Mouse (Mus musculus) hindbrain, embryonic 12.5 days (tissue): ENCODE results near the gene Manbal. TPM values are rescaled to one million over a fixed set of nuclear protein-coding genes. Genes with fewer than 3 reads are reported as not detected.
A peak's percentile ranks its signal among the peaks of the same experiment; 100 is the strongest.

Source experiments
- ATAC-seq: fragments of 200-750 bp; cut with Nextera tagmentation; 2 replicates; pipeline ENCODE4 v1.8.0; 2017; ENCODE audit warnings: moderate TSS enrichment; ENCODE audit not compliant: low FRiP score
- H3K27ac ChIP-seq: fragments of 300-500 bp; sonication (generic); 2 replicates; pipeline ENCODE4 v1.5.1; 2016; ENCODE audit warnings: mild to moderate bottlenecking
- H3K27me3 ChIP-seq: fragments of 300-500 bp; sonication (generic); 2 replicates; pipeline ENCODE4 v1.6.1; 2016; ENCODE audit warnings: mild to moderate bottlenecking
- H3K36me3 ChIP-seq: fragments of 300-500 bp; sonication (generic); 2 replicates; pipeline ENCODE4 v1.6.1; 2016; ENCODE audit warnings: mild to moderate bottlenecking
- H3K4me1 ChIP-seq: fragments of 300-500 bp; sonication (generic); 2 replicates; pipeline ENCODE4 v1.6.1; 2016
- H3K4me2 ChIP-seq: fragments of 300-500 bp; sonication (generic); replicated peaks from 2 replicates; pipeline ENCODE4 v1.6.1; 2016; ENCODE audit warnings: mild to moderate bottlenecking
- H3K4me3 ChIP-seq: fragments of 300-500 bp; sonication (generic); 2 replicates; pipeline ENCODE4 v1.5.1; 2016; ENCODE audit warnings: mild to moderate bottlenecking
- H3K9ac ChIP-seq: fragments of 300-500 bp; sonication (generic); 2 replicates; pipeline ENCODE4 v1.6.1; 2016; ENCODE audit warnings: mild to moderate bottlenecking, moderate library complexity
- H3K9me3 ChIP-seq: fragments of 300-500 bp; sonication (generic); replicated peaks from 2 replicates; pipeline ENCODE4 v1.6.1; 2016; ENCODE audit warnings: mild to moderate bottlenecking
- WGBS: fragments of 180-500 bp; shearing (Covaris S2); methylation state at CpG from one replicate; pipeline ENCODE4 v1.1.7; 2016; 5-methylcytosine and 5-hydroxymethylcytosine counted together
- polyA plus RNA-seq: library from polyadenylated mRNA; unstranded; fragments of >200 nt; fragmentation: Nextera tagmentation; extraction: Ambion mirVana; gene quantifications from 2 replicates; pipeline ENCODE4 v1.2.1, GENCODE M21; 2016

Manbal gene
- polyA plus RNA-seq, 1 experiment from 2014 or later: 73.9 TPM

DNA sequence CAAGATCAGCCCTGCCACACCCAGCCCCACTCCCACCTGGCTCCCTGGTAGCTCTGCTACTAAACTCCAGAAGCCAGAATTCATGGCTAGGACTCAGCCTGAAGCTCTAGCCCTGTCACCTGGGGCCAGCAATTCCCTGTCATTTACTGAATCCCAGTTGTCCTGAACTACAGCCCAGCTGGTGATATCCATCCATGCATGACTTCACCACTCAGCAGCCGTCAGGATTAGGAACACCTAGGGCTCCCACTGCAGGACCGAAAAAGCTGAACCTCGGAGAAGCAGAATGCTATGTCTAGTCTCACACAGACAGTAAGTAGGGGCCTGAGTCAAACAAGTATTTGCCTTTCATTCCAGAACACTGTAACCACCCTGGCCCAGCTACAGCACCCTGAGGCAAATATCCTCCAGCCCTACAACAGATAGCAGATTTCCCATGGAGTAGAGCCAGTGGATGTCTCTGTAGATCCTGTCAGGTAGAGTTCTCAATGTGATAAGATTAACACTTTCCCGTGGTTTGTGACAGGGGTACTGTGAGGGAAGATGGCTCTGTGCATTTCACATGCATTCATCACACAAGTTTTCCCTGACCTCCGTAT, 25.0 kb upstream of the Manbal start:
- Histone ChIP-seq H3K36me3 (no peaks in the 10 kb centered on the region), H3K27me3 (no peaks in the 10 kb centered on the region), H3K4me3 (no peak overlapping the region), H3K27ac (peak overlapping the region; percentile 91), H3K4me2 (no peak overlapping the region), H3K9me3 (no peaks in the 10 kb centered on the region), H3K4me1 (peaks cover 43% of the 10 kb centered on the region), H3K9ac (peak overlapping the region; percentile 50; the same call in 1 of the 2 replicates)
- 38% methylated on average over 5 of the region's 5 CpGs for WGBS
- no peak for ATAC-seq

DNA sequence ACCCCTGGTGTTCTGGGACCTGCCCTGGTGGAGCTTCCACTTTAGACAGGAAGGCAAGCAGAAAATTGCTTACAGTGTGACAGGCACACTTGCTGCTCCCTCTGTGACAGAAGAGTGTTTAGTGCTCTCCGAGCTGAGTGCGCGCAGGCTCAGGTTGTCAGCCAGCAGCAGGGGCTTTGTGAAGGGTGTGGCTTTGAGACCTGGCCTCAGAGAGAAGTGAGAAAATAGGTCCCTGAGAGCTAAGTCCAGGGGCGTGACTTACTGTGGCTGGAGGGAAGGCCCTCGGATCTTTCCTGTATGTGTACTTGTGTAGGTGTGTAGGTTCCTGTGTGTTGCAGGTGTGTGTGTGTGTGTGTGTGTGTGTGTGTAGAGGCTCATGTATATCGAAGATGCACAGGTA, 24.1 kb upstream of the Manbal start:
- Histone ChIP-seq H3K4me1 (peaks cover 50% of the 10 kb centered on the region), H3K27me3 (no peaks in the 10 kb centered on the region), H3K36me3 (no peaks in the 10 kb centered on the region), H3K4me3 (no peak overlapping the region), H3K9ac (no peak overlapping the region), H3K27ac (peak overlapping the region; percentile 66), H3K9me3 (no peaks in the 10 kb centered on the region), H3K4me2 (no peak overlapping the region)
- no peak for ATAC-seq
- 51% methylated on average over 6 of the region's 6 CpGs for WGBS

GRCm38 (mm10) chr2:157347361-157348159, 19.8 kb upstream of the Manbal start, which contains the start of gene Ghrh:
TSS of gene Ghrh (minus strand) at chr2:157347506.
- H3K4me1 ChIP-seq: peaks cover 34% of the 10 kb centered on the region

DNA sequence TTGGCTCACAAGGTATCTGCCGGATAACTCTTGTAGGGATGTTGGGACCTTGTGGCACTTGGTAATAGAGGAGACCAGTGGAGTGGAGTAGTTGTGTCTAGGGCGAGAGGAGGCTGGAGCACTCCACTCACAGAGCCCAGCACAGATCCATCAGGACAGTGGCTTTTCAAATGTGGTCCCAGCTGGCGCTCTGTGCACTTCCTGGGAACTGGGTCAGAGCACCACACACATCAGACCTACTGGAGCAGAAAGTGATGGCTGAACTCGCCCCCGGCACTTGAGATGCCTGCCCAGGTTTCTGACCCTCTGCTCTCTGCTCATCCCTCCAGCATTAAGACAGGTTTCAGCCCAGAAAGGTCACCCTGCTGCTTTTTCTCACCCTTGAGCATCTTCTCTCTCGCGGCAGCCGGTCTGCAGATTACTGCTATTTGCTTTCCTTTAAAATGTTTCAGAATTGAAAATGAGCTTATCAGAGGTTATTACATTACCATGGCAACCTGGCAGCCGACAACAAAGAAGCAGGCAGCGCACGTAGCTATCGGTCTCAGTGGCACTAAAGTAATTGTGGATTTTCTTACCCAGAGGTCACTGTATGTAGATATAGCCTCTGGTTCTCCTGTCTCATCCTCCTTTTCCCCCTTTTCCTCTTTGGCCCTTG, 18.1 kb upstream of the Manbal start:
- H3K27me3 ChIP-seq: no peaks in the 10 kb centered on the region
- 46% methylated on average over 12 of the region's 12 CpGs for WGBS
- peak overlapping the region; percentile 84 for H3K27ac ChIP-seq
- peaks cover 26% of the 10 kb centered on the region for H3K4me1 ChIP-seq
- ATAC-seq: peak; percentile 65
- H3K4me3 ChIP-seq: no peak overlapping the region
- peak overlapping the region; percentile 5; the same call in 1 of the 2 replicates for H3K4me2 ChIP-seq
- H3K36me3 ChIP-seq: no peaks in the 10 kb centered on the region
- H3K9me3 ChIP-seq: no peaks in the 10 kb centered on the region
- H3K9ac ChIP-seq: no peak overlapping the region

More at GRCm38 (mm10) chr2:157347361-157348159, 19.8 kb upstream of the Manbal start, which contains the start of gene Ghrh:
- WGBS: 43% methylated on average over 26 of the region's 26 CpGs
- no peaks in the 10 kb centered on the region for H3K36me3 ChIP-seq
- H3K27ac ChIP-seq: peak within 1 kb of the TSS; percentile 88
- ATAC-seq: peak; percentile 56
- H3K4me2 ChIP-seq: 0 out of 2 replicates have a peak within 1 kb of the TSS, but pooled peaks have one; percentile 7
- H3K4me3 ChIP-seq: no peak within 1 kb of the TSS
- no peaks in the 10 kb centered on the region for H3K9me3 ChIP-seq
- no peaks in the 10 kb centered on the region for H3K27me3 ChIP-seq
- peak within 1 kb of the TSS; percentile 36; the same call in 1 of the 2 replicates for H3K9ac ChIP-seq

- no peak overlapping the region for H3K4me2 ChIP-seq
- H3K4me3 ChIP-seq: no peak overlapping the region
- H3K27ac ChIP-seq: no peak overlapping the region
- 74% methylated on average over 4 of the region's 4 CpGs for WGBS
- no peaks in the 10 kb centered on the region for H3K27me3 ChIP-seq
- no peak overlapping the region for H3K9ac ChIP-seq
- H3K36me3 ChIP-seq: no peaks in the 10 kb centered on the region
- H3K4me1 ChIP-seq: peaks cover 15% of the 10 kb centered on the region
- no peaks in the 10 kb centered on the region for H3K9me3 ChIP-seq
- no peak for ATAC-seq
Observed at GRCm38 (mm10) chr2:157353183-157353582, 14.2 kb upstream of the Manbal start.

GRCm38 (mm10) chr2:157354106-157354505, 13.3 kb upstream of the Manbal start:
- 56% methylated on average over 3 of the region's 3 CpGs for WGBS
- ATAC-seq: no peak

DNA sequence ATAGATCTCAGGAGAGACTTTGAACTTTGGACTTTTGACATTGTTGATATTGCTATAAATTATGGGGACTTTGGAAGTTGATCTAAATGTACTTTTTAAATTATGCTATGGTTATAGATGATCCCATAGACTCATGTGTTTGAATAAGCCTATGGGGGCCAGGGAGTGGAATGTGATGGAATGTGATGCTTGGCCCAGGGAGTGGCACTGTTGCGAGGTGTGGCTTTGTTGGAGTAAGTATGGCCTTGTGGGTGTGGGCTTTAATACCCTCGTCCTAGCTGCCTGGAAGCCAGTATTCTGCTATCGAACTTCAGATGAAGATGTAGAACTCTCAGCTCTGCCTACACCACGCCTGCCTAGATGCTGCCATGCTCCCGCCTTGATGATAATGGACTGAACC, 7.4 kb upstream of the Manbal start:
- H3K9me3 ChIP-seq: no peaks in the 10 kb centered on the region
- no peaks in the 10 kb centered on the region for H3K36me3 ChIP-seq
- no peak overlapping the region for H3K9ac ChIP-seq
- no peak overlapping the region for H3K4me2 ChIP-seq
- ATAC-seq: no peak
- H3K4me3 ChIP-seq: no peak overlapping the region
- H3K27ac ChIP-seq: no peak overlapping the region
- no peaks in the 10 kb centered on the region for H3K27me3 ChIP-seq
- no peaks in the 10 kb centered on the region for H3K4me1 ChIP-seq
- WGBS: 90% methylated on average over 5 of the region's 5 CpGs

More at GRCm38 (mm10) chr2:157354106-157354505, 13.3 kb upstream of the Manbal start:
- Histone ChIP-seq H3K36me3 (no peaks in the 10 kb centered on the region), H3K4me1 (peaks cover 7% of the 10 kb centered on the region), H3K4me3 (no peak overlapping the region), H3K9me3 (no peaks in the 10 kb centered on the region), H3K27ac (no peak overlapping the region), H3K27me3 (no peaks in the 10 kb centered on the region), H3K4me2 (no peak overlapping the region), H3K9ac (no peak overlapping the region)

GRCm38 (mm10) chr2:157363031-157363430, 4.4 kb upstream of the Manbal start:
- ATAC-seq: no peak
- no peaks in the 10 kb centered on the region for H3K9me3 ChIP-seq
- H3K4me3 ChIP-seq: no peak overlapping the region
- 85% methylated on average over 3 of the region's 3 CpGs for WGBS
- H3K9ac ChIP-seq: no peak overlapping the region
- H3K4me1 ChIP-seq: peaks cover 5% of the 10 kb centered on the region
- no peak overlapping the region for H3K4me2 ChIP-seq
- H3K27ac ChIP-seq: no peak overlapping the region
- H3K27me3 ChIP-seq: no peaks in the 10 kb centered on the region
- no peaks in the 10 kb centered on the region for H3K36me3 ChIP-seq

DNA sequence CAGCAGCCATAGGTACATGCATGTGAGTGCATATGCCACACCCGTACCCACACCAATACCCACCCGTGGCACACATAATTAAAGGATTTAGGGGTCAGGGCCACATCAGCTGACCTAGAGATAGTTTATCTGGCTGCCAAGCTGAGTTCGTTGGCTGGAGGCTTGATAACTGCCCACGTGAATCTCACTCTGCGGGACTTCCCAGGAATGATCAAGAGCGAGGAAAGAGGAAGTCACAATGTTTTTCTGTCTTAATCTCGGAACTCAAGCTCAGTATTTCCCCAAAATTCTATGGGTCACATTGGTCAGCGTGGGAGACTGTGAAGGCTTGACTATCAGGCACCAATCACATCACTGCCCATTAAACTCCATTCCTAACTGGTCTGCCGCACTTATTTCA, 632 bp upstream of the Manbal start:
- no peaks in the 10 kb centered on the region for H3K9me3 ChIP-seq
- H3K4me2 ChIP-seq: peak overlapping the region; percentile 86
- H3K4me1 ChIP-seq: peaks cover 15% of the 10 kb centered on the region
- H3K9ac ChIP-seq: no peak overlapping the region
- no peak for ATAC-seq
- H3K27me3 ChIP-seq: no peaks in the 10 kb centered on the region
- peak overlapping the region; percentile 84; the same call in 1 of the 2 replicates for H3K4me3 ChIP-seq
- 0 out of 2 replicates have a peak, but pooled peaks cover 5% of the 10 kb centered on the region for H3K36me3 ChIP-seq
- H3K27ac ChIP-seq: no peak overlapping the region
- WGBS: 88% methylated on average over 9 of the region's 9 CpGs

- Histone ChIP-seq H3K9me3 (no peaks in the 10 kb centered on the region), H3K36me3 (0 out of 2 replicates have a peak, but pooled peaks cover 5% of the 10 kb centered on the region), H3K27me3 (no peaks in the 10 kb centered on the region), H3K4me2 (peak overlapping the region; percentile 86), H3K27ac (peak overlapping the region; percentile 94), H3K9ac (peak overlapping the region; percentile 94), H3K4me3 (peak overlapping the region; percentile 84), H3K4me1 (peaks cover 17% of the 10 kb centered on the region)
- WGBS: 8% methylated on average over 13 of the region's 13 CpGs
- ATAC-seq: peak; percentile 49
Observed at GRCm38 (mm10) chr2:157367991-157368390, 597 bp downstream of the Manbal start.

DNA sequence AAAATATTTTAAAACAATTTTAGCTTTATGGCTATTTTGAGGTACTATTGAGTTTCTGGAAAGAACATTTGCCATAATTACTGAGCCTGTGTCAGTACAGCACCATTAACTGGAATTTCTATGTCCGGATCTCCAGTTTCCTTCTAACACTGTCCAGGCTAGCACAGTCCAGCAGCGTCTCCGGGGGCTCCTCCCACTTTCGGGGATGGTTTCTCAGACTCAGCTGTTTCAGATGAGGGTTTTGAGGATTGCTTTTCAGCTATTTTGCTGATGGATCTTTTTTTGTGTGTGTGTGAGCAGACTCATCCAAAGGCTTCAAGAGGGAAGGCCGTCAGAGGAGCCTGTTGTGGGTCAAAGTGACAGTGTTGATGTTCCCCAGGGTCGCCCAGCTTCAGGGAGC, 4.3 kb downstream of the Manbal start:
- H3K9me3 ChIP-seq: no peaks in the 10 kb centered on the region
- peaks cover 34% of the 10 kb centered on the region for H3K4me1 ChIP-seq
- WGBS: 83% methylated on average over 6 of the region's 6 CpGs
- H3K27me3 ChIP-seq: no peaks in the 10 kb centered on the region
- H3K4me3 ChIP-seq: no peak overlapping the region
- no peak overlapping the region for H3K4me2 ChIP-seq
- no peak overlapping the region for H3K27ac ChIP-seq
- H3K36me3 ChIP-seq: peaks cover 10% of the 10 kb centered on the region; the same call in 1 of the 2 replicates
- no peak overlapping the region for H3K9ac ChIP-seq
- ATAC-seq: no peak

GRCm38 (mm10) chr2:157373681-157374080, 6.3 kb downstream of the Manbal start:
- H3K4me2 ChIP-seq: no peak overlapping the region
- no peak overlapping the region for H3K9ac ChIP-seq
- no peak overlapping the region for H3K4me3 ChIP-seq
- 86% methylated on average over 3 of the region's 3 CpGs for WGBS
- no peak overlapping the region for H3K27ac ChIP-seq
- H3K27me3 ChIP-seq: no peaks in the 10 kb centered on the region
- peaks cover 27% of the 10 kb centered on the region for H3K4me1 ChIP-seq
- no peaks in the 10 kb centered on the region for H3K9me3 ChIP-seq
- no peak for ATAC-seq
- peaks cover 10% of the 10 kb centered on the region; the same call in 1 of the 2 replicates for H3K36me3 ChIP-seq
